Mouse (Mus musculus): ENCODE results near the gene Hoxb5.

DNA sequence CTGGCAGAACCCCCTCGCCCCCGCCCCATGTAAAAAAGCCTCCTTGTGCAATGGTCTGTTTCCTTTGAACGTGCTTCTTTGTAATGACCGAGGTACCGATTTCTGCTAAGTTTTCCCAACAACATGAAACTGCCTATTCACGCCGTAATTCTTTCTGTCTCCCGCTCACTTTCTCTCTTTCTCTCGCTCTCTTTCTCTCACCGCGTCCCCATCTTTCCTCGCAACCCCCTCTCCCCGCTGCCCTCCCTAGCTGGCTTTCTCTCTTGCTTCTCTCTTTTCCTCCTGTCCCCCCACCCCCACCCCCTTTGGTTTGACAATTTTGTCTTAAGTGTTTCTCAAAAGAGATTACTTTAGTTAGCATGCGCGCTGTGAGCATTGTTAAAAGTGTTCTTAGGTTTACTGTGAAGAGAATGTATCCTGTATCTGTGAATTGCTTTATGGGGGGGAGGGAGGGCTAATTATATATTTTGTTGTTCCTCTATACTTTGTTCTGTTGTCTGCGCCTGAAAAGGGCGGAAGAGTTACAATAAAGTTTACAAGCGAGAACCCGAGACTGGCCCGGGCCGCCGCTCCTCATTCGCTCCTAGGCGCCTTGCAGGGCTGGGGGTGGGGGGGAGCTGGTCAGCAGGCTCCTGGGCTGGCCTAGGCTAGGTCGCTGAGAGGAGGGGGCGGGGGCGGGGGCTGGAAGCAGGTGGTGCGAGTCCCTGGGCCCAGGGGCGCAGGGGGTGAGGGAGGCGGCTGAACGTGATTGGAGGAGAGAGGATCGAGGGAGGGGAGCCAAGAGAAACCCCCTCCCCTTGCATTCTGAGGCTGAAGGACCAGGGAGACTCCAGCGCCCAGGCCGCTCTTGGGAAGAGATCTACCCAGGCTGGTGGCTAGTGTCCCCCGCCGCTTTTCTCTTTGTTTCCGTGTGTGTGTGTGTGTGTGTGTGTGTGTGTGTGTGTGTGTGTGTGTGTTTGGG lies 18.1 kb upstream of the Hoxb5 start:
- TF ChIP-seq CTCF (IDR thresholded peaks at IDR 0.05; ENCODE audit: low read depth, low read length) (no peak), POLR2A (IDR thresholded peaks at IDR 0.05; ENCODE audit: insufficient read depth, low read length) (no peak), EP300 (IDR thresholded peaks at IDR 0.05; ENCODE audit: insufficient read depth, low read depth, low read length) (no peak)
